Mouse (Mus musculus) gonadal fat pad, adult 2 months (tissue): ENCODE measurements around the gene Tyro3. TPM values are rescaled to one million over a fixed set of nuclear protein-coding genes. Genes with fewer than 3 reads are reported as not detected.

ENCODE experiments used
- DNase-seq: peaks from one replicate; pipeline ENCODE4 v3.0.0-alpha.2; 2012; ENCODE audit warnings: low read depth
- polyA plus RNA-seq: library from polyadenylated mRNA; depleted of rRNA; stranded (reverse); fragments of >200 nt; gene quantifications from 2 replicates; pipeline ENCODE4 v1.2.3, GENCODE M21; 2012; rRNA removed

The Tyro3 gene
- polyA plus RNA-seq = 3.9 and 6.5 TPM in 2 replicates

GRCm38 (mm10) chr2:119797279-119797783 is at the start of gene Tyro3:
Gene Tyro3, plus strand, starts transcription at chr2:119797733.
- no peak for DNase-seq

GRCm38 (mm10) chr2:119749260-119749659 is 48.3 kb upstream of the Tyro3 start:
- DNase-seq = no peak

GRCm38 (mm10) chr2:119757601-119758100 is 39.9 kb upstream of the Tyro3 start:
- no peak for DNase-seq

- DNase-seq = no peak
Observed at GRCm38 (mm10) chr2:119758101-119758843, 39.3 kb upstream of the Tyro3 start.

- DNase-seq = no peak
Observed at GRCm38 (mm10) chr2:119758844-119759835, 38.4 kb upstream of the Tyro3 start.

- DNase-seq = no peak
Observed at GRCm38 (mm10) chr2:119760251-119760650, 37.3 kb upstream of the Tyro3 start, which contains the start of gene Ltk. Gene Ltk, minus strand, starts transcription at chr2:119760431.

GRCm38 (mm10) chr2:119762276-119762675 is 35.3 kb upstream of the Tyro3 start:
- no peak for DNase-seq

GRCm38 (mm10) chr2:119763924-119764323 is 33.6 kb upstream of the Tyro3 start:
- DNase-seq = no peak

- DNase-seq = no peak
Observed at GRCm38 (mm10) chr2:119767246-119767645, 30.3 kb upstream of the Tyro3 start.

- DNase-seq = no peak
Observed at GRCm38 (mm10) chr2:119787206-119787883, 10.2 kb upstream of the Tyro3 start, which contains the start of gene Rpap1. Gene Rpap1, minus strand, starts transcription at chr2:119787537.

GRCm38 (mm10) chr2:119789996-119790395 is 7.5 kb upstream of the Tyro3 start:
- DNase-seq = no peak

GRCm38 (mm10) chr2:119798246-119798927 is 854 bp downstream of the Tyro3 start:
- no peak for DNase-seq

- no peak for DNase-seq
Observed at GRCm38 (mm10) chr2:119799181-119799960, 1.8 kb downstream of the Tyro3 start.

- no peak for DNase-seq
Observed at GRCm38 (mm10) chr2:119799961-119800550, 2.5 kb downstream of the Tyro3 start.

- DNase-seq = no peak
Observed at GRCm38 (mm10) chr2:119800876-119801846, 3.6 kb downstream of the Tyro3 start.

- no peak for DNase-seq
Observed at GRCm38 (mm10) chr2:119802767-119803617, 5.5 kb downstream of the Tyro3 start.

GRCm38 (mm10) chr2:119803618-119804274 is 6.2 kb downstream of the Tyro3 start:
- no peak for DNase-seq
